Mouse (Mus musculus) monocyte, adult 2 months (primary cell): ENCODE data around the gene Aatk.

Source experiments
- DNase-seq, 2 experiments: peaks; one replicate each; pipeline ENCODE4 v3.0.0; 2022; ENCODE audit warnings: low spot score in 2 of 2, low read depth in 1 of 2

The Aatk gene

DNA sequence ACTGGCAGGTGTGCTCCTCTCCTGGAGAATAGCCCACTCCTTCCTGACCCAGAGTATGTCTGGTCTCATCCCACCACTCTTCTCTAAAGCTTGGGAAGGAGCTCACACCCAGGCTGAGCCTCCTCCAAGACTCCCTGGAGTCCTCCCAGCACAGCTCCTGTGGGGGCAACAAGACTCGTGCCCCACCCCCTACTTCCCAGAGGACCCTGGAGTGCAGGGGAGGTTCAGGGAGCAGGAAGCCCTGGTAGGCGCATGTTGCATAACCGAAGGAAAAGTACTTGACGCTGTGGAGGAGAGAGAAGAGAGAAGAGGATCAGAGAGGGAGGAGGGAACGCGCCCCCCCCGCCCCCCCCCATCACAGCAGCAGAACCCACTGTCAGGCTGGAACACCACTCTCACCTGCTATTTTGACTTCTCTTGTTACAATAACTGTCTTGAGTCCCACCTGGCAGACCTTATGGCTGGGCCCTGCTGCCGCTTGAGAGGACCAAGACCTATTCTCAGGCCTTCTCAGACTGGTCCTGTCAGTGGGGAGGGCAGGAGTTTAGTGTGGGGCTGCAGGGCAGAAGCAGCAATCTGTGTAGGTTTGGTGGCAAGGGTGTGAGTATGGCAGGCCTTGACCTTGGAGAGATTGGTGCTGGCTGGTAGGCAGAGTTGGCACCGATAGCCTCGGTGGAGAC lies 56.2 kb downstream of the Aatk start:
- DNase-seq = no peak

DNA sequence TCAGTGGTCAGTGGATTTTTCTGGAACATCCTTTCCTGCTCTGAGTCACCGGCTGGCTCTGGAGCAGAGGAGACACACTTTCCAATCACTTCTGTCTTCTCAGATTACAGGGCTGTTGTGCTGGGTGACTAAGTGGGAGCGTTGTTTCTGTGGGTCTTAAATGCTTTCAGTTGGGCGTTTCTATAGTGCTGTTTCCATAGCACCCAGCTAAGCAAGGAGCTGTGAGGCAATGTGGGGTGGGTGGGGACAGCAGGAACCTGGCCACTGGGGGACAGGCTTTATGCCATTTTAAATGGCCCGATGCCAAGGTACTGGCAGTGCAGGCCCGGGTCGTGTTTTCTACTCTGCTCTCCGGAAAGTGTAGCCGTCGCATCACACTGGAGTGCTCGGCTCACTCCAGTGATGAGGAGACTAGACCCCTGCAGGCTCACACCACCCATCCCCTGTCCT lies 57.8 kb downstream of the Aatk start:
- no peak for DNase-seq

DNA sequence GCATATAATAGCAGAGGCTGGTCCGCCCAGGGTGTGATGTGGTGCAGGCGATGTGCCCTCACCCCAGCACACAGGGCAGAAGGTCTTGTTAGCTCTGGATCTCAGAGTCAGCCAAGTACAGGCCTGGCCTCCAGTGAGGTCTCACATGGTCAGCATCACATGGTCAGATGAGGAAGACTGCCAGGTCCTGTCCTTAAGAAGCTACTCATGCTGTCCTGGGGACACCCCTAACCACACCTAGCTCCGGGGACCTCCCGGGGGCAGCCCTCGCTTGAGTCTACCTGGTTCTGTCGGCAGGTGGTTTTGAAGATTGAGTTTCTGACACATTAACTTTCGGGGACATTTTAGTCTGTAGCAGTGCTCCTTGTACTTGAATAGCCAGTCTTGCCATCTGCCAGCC lies 58.6 kb downstream of the Aatk start:
- DNase-seq = no peak

GRCm38 (mm10) chr11:119987876-119988275 lies 59.1 kb downstream of the Aatk start:
- no peak for DNase-seq

DNA sequence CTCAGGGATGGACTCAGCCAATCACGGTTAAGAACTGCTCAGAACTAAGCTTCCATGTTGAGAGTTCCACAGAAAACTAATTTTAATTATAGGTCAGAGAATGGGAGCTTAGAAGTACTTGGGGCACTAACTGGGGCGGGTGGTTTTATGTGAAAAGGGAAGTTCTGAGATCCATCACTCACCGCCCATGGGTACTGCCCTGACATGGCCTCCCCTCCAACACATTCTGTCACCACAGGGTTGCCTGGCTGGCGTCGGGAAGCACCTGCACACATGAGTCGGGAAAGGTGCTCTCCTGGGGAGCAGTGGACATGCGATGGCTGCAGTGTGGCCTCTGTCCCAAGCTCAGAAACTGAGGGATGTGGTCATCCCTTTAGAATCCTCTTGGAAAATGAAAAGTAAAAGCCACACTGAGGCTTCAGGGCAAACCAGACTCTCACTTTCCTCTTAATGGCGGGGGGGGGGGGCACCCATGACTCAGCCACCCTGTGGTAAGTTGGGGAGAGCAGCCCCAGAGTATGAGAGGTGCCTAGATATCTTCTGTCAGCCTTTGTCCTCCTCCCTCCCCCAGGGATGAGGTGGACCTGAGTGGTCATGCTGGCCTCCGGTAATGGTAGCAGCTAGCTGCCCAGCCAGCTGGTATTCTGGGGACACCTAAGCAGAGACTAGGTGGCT lies 60.1 kb downstream of the Aatk start:
- DNase-seq = no peak

GRCm38 (mm10) chr11:119983151-119983550 lies 63.8 kb downstream of the Aatk start:
- no peak for DNase-seq

DNA sequence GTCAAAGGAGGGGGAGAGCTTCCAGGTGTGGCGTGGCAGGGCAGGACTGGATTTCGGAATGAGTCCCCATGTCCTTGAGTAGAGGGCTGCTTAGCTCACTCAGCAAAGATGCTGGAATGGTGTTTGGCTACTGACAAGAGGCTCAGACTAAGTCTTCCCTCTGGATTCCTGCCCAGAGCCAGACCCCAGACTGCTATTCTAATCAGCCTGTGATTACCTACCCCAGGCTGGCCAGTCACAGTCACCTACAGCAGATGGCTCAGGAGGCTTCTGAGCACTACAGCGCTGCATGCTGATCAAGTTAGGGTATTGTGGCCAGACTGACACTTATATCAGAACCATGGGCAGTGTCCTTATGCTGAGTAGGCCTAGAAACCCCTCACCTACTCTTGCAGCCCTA lies 64.7 kb downstream of the Aatk start:
- DNase-seq = no peak

- no peak for DNase-seq
These were observed 65.2 kb downstream of the Aatk start for GRCm38 (mm10) chr11:119981769-119982168.

- DNase-seq = no peak
These were observed 67.2 kb downstream of the Aatk start for GRCm38 (mm10) chr11:119979596-119980385.

DNA sequence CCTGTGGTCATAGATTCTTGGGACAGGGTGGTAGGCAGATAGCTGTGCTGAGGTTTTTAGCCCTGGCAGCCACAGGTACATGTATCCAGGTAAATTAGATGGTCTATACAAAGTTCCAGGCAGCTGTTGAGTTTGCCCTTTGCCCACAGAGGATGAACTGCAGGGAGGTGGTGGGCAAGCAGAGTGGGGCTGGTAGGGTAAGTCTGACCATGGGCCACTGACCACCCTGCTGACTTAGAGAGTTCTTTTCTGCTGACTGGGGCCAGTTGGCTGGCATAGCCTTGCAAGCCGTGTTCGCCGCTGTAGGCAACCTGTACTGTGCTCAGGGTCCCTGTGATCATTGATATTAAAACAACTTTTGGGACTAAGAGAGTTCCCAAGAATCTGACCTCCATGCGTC lies 68.3 kb downstream of the Aatk start:
- no peak for DNase-seq

GRCm38 (mm10) chr11:119975739-119976501 lies 71.0 kb downstream of the Aatk start:
- no peak for DNase-seq

DNA sequence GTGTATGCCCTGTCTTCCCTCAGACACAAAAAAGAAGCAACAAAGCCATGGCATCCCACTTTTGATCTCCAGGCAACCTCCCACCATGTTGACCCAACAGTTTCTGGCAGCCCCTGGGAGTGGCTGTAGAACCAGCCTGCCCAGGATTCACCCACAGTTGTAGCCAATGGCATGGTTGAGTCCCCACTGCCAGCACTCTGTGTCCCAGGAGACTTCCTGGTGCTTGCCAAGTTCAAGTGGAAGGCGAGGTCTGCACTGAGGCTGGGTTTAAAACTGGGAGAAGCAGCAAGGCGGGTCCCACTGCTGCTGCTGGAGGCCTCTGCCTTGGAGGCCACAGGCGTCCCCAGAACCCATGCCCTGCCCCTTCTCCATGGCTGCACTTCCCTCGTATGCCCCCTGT lies 73.2 kb downstream of the Aatk start:
- DNase-seq = no peak

DNA sequence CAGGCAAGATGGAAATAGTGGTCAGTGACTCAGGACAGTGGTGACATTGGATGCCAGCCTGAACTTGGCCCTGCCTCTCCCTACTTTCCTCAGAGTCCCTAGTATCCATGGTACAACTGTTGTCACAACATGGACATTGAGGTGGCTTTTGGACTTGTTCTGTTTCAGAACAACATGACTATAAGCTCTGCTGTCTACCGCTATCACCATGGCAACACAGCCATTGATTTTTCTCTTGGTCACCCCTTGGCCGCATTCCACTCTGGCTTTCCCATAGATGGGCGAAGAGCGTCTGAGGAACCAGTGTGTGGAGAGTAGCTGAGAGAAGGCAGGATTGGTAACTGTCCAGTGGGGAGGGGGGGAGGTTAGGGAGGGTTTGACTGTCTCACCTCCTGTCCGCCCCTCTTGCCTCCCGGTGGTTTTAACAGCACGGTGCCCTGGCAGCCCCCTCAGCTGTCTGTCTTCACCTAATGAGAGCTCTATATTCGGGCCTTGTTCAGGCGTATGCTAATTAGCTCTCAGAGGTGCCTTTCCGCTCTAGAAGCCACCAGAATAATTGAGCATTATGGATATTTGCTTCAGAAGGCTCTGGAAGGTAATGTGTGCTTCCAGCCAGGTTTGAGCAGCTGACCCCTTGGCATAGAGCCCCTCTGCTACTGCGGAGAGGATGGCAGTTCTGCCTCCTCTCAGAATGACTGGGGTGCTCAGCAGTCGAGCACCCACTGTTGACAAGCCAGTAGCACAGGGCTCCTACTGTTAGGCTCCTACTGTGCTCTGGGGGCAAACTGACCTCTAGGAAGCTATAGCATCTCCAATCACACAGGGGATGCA lies 76.7 kb downstream of the Aatk start:
- DNase-seq = no peak

GRCm38 (mm10) chr11:119967892-119968291 lies 79.1 kb downstream of the Aatk start:
- no peak for DNase-seq

GRCm38 (mm10) chr11:119967401-119967800 lies 79.6 kb downstream of the Aatk start:
- DNase-seq = no peak

DNA sequence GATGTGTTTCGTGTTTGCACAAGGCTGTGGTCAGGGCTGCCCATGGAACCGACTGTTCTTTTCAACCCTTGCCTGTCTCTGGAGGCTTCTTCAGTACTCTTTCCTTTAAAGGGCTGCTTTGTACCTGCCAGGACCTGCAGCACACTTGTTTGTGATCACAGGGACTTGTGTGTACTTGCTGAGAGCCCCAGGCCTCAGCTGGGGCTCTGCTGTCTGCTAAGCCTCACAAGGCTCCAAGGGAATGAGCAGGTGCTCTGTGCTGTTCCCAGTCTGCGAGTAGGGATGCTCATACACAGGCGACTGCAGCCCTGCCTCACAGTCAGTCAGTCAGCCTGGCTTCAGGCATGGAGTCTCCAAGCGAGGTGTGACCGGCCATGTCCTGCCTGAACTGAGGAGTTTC lies 80.7 kb downstream of the Aatk start:
- no peak for DNase-seq

DNA sequence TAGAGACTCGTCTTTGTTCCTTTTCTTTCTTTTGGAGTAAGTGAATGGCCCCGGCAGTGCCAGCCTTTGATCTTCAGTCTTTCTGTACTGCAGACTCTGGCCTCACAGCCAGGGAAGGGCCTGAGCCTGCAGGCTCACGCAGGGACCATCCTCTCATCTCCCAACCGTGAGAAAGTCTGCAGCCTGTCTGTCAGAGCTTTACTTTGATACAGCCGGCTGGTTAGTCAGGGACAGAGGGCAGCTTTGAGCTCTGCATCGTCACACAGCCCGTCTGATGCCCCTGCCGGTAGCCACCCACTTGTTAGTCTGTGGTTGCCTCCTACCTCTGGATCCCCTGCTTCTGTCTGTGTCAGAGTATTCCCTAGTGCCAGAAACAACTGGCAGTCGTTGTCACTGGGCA lies 81.9 kb downstream of the Aatk start:
- no peak for DNase-seq

- no peak for DNase-seq
These were observed 85.5 kb downstream of the Aatk start for GRCm38 (mm10) chr11:119961511-119961910.

DNA sequence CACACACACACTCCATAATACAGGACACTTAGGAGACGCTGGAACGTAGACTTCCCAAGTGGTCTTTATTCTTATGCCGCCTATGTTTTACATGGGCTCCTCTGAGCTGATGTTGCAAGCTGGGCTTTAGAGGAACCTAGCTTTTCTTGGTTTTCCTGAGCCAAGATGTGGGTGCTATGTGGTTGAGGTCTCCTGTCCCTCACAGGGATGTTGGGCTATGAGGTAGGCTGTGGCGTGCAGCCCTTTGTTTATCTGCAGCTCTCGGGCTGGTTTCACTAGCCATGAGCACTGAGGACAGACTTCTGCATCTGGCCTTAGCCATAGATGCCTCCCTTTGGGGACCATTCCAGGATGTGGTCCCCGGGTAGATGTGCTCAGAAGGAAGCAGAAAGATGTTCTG lies 86.3 kb downstream of the Aatk start:
- no peak for DNase-seq

DNA sequence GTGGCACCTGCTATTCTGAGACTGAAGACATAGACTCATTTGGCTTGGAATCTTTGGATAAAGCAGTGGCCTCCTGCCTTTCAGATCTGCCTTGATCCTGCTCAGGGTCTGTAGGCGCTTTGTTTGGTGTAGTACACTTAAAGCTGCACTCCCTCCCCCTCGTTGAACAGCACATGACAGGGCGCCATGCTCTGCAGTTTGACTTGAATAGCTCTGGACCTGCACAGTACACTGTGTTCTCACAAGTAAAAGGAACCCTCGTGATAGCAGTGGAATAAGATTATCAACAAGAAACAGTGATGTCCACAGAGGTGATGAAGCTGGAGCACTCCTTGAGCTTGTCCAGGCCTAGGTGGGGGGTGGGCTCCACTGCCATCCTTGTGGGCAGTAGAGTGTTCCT lies 87.3 kb downstream of the Aatk start:
- no peak for DNase-seq

- DNase-seq = no peak
These were observed 88.1 kb downstream of the Aatk start for GRCm38 (mm10) chr11:119958856-119959255.
